Mouse (Mus musculus) liver, embryonic 12.5 days (tissue): ENCODE results near the gene Rcan3. TPM values are rescaled to one million over a fixed set of nuclear protein-coding genes. Genes with fewer than 3 reads are reported as not detected.

Source experiments
- ATAC-seq: fragments of 200-750 bp; cut with Nextera tagmentation; 2 replicates; pipeline ENCODE4 v1.8.0; 2017; ENCODE audit warnings: moderate number of reproducible peaks, mild to moderate bottlenecking, moderate library complexity
- H3K27ac ChIP-seq: fragments of 300-500 bp; sonication (generic); 2 replicates; pipeline ENCODE4 v1.5.1; 2016; ENCODE audit warnings: mild to moderate bottlenecking
- H3K27me3 ChIP-seq: fragments of 300-500 bp; sonication (generic); replicated peaks from 2 replicates; pipeline ENCODE4 v1.6.1; 2016; ENCODE audit warnings: mild to moderate bottlenecking, moderate library complexity
- H3K36me3 ChIP-seq: fragments of 300-500 bp; sonication (generic); 2 replicates; pipeline ENCODE4 v1.6.1; 2016; ENCODE audit warnings: mild to moderate bottlenecking, moderate library complexity
- H3K4me1 ChIP-seq: fragments of 300-500 bp; sonication (generic); 2 replicates; pipeline ENCODE4 v1.6.1; 2016
- H3K4me2 ChIP-seq: fragments of 300-500 bp; sonication (generic); 2 replicates; pipeline ENCODE4 v1.6.1; 2016; ENCODE audit warnings: mild to moderate bottlenecking, moderate library complexity
- H3K4me3 ChIP-seq: fragments of 300-500 bp; sonication (generic); 2 replicates; pipeline ENCODE4 v1.5.1; 2016; ENCODE audit warnings: mild to moderate bottlenecking, moderate library complexity
- H3K9ac ChIP-seq: fragments of 300-500 bp; sonication (generic); 2 replicates; pipeline ENCODE4 v1.6.1; 2016; ENCODE audit warnings: mild to moderate bottlenecking, moderate library complexity
- H3K9me3 ChIP-seq: fragments of 300-500 bp; sonication (generic); replicated peaks from 2 replicates; pipeline ENCODE4 v1.6.1; 2016; ENCODE audit warnings: mild to moderate bottlenecking, moderate library complexity
- WGBS: fragments of 180-500 bp; shearing (Covaris S2); methylation state at CpG from one replicate; pipeline ENCODE4 v1.1.7; 2016; ENCODE audit not compliant: insufficient replicate concordance; 5-methylcytosine and 5-hydroxymethylcytosine counted together
- microRNA counts: library from miRNA; unstranded; fragments of <30 nt; microRNA quantifications from one replicate; lab custom pipeline; 2017
- microRNA-seq: library from miRNA; unstranded; fragments of <30 nt; microRNA quantifications from one replicate; pipeline ENCODE4, GENCODE M21; 2017
- polyA plus RNA-seq: library from polyadenylated mRNA; unstranded; fragments of >200 nt; fragmentation: Nextera tagmentation; extraction: Ambion mirVana; gene quantifications from 2 replicates; pipeline ENCODE4 v1.2.1, GENCODE M21; 2016

Rcan3 gene
- polyA plus RNA-seq, 1 experiment from 2014 or later: 8.3 TPM

- Histone ChIP-seq H3K9me3 (no peaks in the 10 kb centered on the region), H3K9ac (no peak overlapping the region), H3K4me1 (no peaks in the 10 kb centered on the region; the same call in 1 of the 2 replicates), H3K36me3 (no peaks in the 10 kb centered on the region), H3K4me2 (no peak overlapping the region), H3K4me3 (no peak overlapping the region), H3K27me3 (peaks cover 26% of the 10 kb centered on the region), H3K27ac (no peak overlapping the region)
- WGBS: 2% methylated on average over 14 of the region's 14 CpGs
- no peak for ATAC-seq
Observed at GRCm38 (mm10) chr4:135382316-135382715, 51.3 kb downstream of the Rcan3 start.

GRCm38 (mm10) chr4:135381355-135381754 lies 52.3 kb downstream of the Rcan3 start:
- Histone ChIP-seq H3K27ac (no peak overlapping the region), H3K36me3 (no peaks in the 10 kb centered on the region), H3K27me3 (peaks cover 26% of the 10 kb centered on the region), H3K4me1 (no peaks in the 10 kb centered on the region; the same call in 1 of the 2 replicates), H3K9ac (no peak overlapping the region), H3K4me2 (no peak overlapping the region), H3K4me3 (no peak overlapping the region), H3K9me3 (no peaks in the 10 kb centered on the region)
- ATAC-seq: no peak
- 44% methylated on average over 8 of the region's 8 CpGs for WGBS

DNA sequence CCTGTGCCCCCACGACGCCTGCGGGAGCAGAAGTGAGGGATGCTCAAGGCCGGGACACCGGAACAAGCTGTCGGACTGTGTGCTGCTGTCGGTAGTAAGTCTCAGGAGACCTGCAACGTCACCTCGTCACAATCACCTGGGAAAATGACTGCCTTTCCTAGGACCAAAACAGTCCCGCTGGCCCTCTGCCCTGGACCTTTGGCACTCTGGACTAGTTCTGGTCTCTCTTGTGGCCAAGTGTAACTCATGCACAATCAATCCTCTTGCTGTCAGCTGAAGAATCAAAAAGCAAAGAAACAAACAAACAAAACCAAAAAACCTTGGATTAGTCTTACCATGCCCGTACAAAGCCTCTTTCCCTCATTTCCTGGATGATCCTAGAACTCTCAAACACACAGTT lies 56.4 kb downstream of the Rcan3 start:
- Histone ChIP-seq H3K4me3 (no peak overlapping the region), H3K4me1 (no peaks in the 10 kb centered on the region), H3K9me3 (peaks cover 5% of the 10 kb centered on the region), H3K36me3 (no peaks in the 10 kb centered on the region), H3K4me2 (no peak overlapping the region), H3K27me3 (no peaks in the 10 kb centered on the region), H3K27ac (no peak overlapping the region), H3K9ac (no peak overlapping the region)
- WGBS: 66% methylated on average over 11 of the region's 11 CpGs
- no peak for ATAC-seq

GRCm38 (mm10) chr4:135375444-135375843 lies 58.2 kb downstream of the Rcan3 start:
- H3K4me1 ChIP-seq: no peaks in the 10 kb centered on the region
- no peak for ATAC-seq
- no peaks in the 10 kb centered on the region for H3K36me3 ChIP-seq
- peaks cover 5% of the 10 kb centered on the region for H3K9me3 ChIP-seq
- WGBS: 52% methylated on average over 3 of the region's 3 CpGs
- peaks cover 2% of the 10 kb centered on the region; the same call in 1 of the 2 replicates for H3K27me3 ChIP-seq
- no peak overlapping the region for H3K9ac ChIP-seq
- no peak overlapping the region for H3K4me2 ChIP-seq
- no peak overlapping the region for H3K4me3 ChIP-seq
- no peak overlapping the region for H3K27ac ChIP-seq

DNA sequence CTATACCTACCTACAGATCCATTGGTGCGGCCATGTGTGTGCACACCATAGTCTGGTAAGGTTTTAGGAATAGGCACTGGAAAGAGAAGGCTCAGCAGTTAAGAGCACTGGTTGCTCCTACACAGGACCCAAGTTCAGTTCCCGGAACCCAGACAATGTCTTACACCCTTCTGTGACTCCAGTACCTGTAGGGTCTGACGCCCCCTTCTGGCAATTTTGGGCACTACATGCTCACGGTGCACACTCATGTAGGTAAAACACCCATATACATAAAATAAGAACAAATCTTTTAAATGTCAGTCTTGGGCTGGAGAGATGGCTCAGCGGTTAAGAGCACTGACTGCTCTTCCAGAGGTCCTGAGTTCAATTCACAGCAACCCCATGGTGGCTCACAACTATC lies 60.4 kb downstream of the Rcan3 start:
- Histone ChIP-seq H3K36me3 (no peaks in the 10 kb centered on the region), H3K4me1 (no peaks in the 10 kb centered on the region), H3K9me3 (peaks cover 5% of the 10 kb centered on the region), H3K27me3 (peaks cover 5% of the 10 kb centered on the region; the same call in 1 of the 2 replicates), H3K4me3 (no peak overlapping the region), H3K27ac (no peak overlapping the region), H3K4me2 (no peak overlapping the region), H3K9ac (no peak overlapping the region)
- ATAC-seq: no peak
- 66% methylated on average over 5 of the region's 5 CpGs for WGBS

DNA sequence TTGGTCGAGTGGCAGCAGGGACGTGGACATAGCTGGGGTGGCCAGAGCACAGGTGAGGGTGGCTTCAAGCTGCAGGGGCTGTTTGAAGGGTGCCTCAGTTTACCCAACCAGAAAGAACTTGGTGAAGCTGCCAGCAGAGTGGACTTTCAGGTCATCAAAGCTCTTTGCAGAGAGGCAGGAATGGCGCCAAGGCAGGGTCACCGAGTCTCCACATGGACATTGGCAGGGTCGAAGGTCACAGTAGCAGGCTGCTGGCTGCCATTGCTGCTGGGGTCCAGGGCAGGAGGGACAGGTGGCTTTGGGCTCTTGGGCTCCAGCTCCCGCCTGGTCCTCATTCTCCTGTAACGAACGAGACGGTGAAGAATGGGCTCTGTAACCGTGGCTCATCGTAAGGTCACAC lies 63.3 kb downstream of the Rcan3 start:
- H3K4me1 ChIP-seq: no peaks in the 10 kb centered on the region
- H3K9ac ChIP-seq: no peak overlapping the region
- ATAC-seq: no peak
- peaks cover 4% of the 10 kb centered on the region for H3K9me3 ChIP-seq
- H3K27ac ChIP-seq: no peak overlapping the region
- H3K27me3 ChIP-seq: peaks cover 5% of the 10 kb centered on the region
- no peaks in the 10 kb centered on the region for H3K36me3 ChIP-seq
- H3K4me3 ChIP-seq: no peak overlapping the region
- WGBS: 72% methylated on average over 11 of the region's 11 CpGs
- H3K4me2 ChIP-seq: no peak overlapping the region

GRCm38 (mm10) chr4:135362828-135363227 lies 70.8 kb downstream of the Rcan3 start:
- no peak overlapping the region for H3K4me2 ChIP-seq
- no peaks in the 10 kb centered on the region for H3K9me3 ChIP-seq
- 36% methylated on average over 6 of the region's 6 CpGs for WGBS
- no peak overlapping the region for H3K27ac ChIP-seq
- ATAC-seq: no peak
- no peak overlapping the region for H3K4me3 ChIP-seq
- peaks cover 13% of the 10 kb centered on the region for H3K4me1 ChIP-seq
- no peaks in the 10 kb centered on the region for H3K36me3 ChIP-seq
- H3K9ac ChIP-seq: no peak overlapping the region; the same call in 1 of the 2 replicates
- peaks cover 13% of the 10 kb centered on the region for H3K27me3 ChIP-seq

MicroRNAs encoded within 50 kb of the gene (microRNA counts, 519-probe panel; counts per million panel counts)
- 582 counts per million, percentile 70 among the panel's probes with 10 or more counts for microRNA mmu-miR-700 (lab: Ali Mortazavi, UCI)

Small RNA genes lying within 50 kb of the gene (microRNA-seq; reads per million reads assigned to microRNA genes)
- gene Mir700: 310 reads per million, percentile 61 among the genes with 10 or more reads in this experiment

Other genes with a start within 250 kb of the Rcan3 start
- 161 and 169 TPM in 2 replicates for gene Clic4, start 161.0 kb downstream of the Rcan3 start, polyA plus RNA-seq
- gene Srrm1, start 80.5 kb downstream of the Rcan3 start, polyA plus RNA-seq: 170 and 173 TPM in 2 replicates
- gene Ncmap, start 35.6 kb downstream of the Rcan3 start, polyA plus RNA-seq: 0.08 and 0.11 TPM in 2 replicates
- gene Stpg1, start 60.9 kb upstream of the Rcan3 start, polyA plus RNA-seq: 0.14 TPM in 1 of 2 replicates, not detected in the other
- gene Nipal3, start 61.2 kb upstream of the Rcan3 start, polyA plus RNA-seq: 2.8 and 3.6 TPM in 2 replicates
- gene Grhl3, start 139.8 kb upstream of the Rcan3 start, polyA plus RNA-seq: 1.0 and 1.1 TPM in 2 replicates